Mouse (Mus musculus) hematopoietic stem cell, adult 5-6 weeks (primary cell): ENCODE measurements around the gene Kdm2a. TPM values are rescaled to one million over a fixed set of nuclear protein-coding genes. Genes with fewer than 3 reads are reported as not detected.

Experiments used
- ATAC-seq, 2 experiments: fragments of 125-278 bp in 1 of 2; replicated peaks in 1 of 2; 2 replicates each; pipeline ENCODE4 v1.8.0; 2016 to 2017; ENCODE audit warnings: inconsistent platforms in 2 of 2, mild to moderate bottlenecking in 2 of 2, moderate number of reproducible peaks in 2 of 2, low read depth in 1 of 2, moderate TSS enrichment in 1 of 2; ENCODE audit not compliant: low FRiP score in 2 of 2, poor library complexity in 2 of 2, severe bottlenecking in 2 of 2, insufficient read depth in 1 of 2, low TSS enrichment in 1 of 2
- total RNA-seq: library from RNA; stranded (forward); fragments of 172-1452, 232-1000 nt; gene quantifications from 2 replicates; pipeline ENCODE4 v1.2.3, GENCODE M21; 2017

The Kdm2a gene
- total RNA-seq, 1 experiment from 2014 or later = 95.0 TPM

DNA sequence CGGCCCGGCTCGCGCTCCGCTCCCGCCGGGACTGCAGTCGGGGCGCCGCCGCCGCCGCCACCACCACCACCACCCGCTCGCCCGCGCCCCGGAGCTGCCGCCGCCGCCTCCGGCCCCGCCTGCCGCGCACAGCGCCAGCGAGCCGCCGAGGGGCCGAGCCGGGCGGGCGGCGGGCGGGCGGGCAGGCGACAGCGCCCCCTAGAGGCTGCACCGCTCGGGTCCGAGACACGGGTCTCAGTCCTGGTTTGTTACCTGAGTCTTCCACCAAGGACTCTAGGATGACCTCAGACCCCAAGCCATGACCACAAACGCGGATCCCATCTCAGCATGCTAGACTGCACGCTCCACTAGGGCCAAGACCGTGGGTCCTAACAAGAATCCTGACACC lies 91.9 kb downstream of the Kdm2a start, which contains the start of gene Grk2:
TSS of gene Grk2 (minus strand) at position 33 of the 388 bp plus-strand sequence.
- ATAC-seq = 0 out of 4 replicates have a peak, but pooled peaks of 1 of the 2 experiments have one; percentile 29

DNA sequence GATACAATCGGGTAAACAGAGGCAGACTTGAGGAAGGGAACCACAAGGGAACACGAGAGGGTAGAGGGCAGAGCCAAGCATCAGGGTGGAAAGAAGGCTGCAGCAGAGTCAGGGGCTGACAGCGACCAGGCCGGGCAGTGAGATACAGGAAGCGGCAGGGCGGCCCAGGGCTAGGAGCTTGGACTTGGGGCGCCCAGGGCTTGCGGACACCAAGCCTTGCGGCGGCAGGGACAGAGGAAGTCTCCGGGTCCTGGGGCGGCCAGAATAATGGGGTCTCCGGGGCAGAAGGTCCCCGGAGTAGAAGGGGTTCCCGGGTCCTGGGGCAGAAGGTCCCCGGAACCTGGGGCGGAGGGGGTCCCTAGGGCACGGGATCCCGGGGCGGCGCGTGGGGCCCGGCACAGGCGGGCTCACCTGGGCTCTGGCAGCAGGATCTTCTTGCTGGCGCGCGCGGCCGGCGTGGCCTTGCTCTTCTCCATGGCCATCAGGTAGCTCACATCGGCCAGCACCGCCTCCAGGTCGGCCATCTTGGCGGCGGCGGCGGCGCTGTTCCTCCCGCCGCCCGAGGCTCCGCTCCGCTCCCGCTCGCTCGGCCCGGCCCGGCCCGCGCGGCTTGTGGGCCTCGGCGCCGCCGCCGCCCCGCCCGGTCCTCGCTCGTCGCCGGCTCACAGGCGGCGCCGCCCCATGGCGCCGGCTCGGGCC lies 92.4 kb downstream of the Kdm2a start:
- no peak for ATAC-seq

DNA sequence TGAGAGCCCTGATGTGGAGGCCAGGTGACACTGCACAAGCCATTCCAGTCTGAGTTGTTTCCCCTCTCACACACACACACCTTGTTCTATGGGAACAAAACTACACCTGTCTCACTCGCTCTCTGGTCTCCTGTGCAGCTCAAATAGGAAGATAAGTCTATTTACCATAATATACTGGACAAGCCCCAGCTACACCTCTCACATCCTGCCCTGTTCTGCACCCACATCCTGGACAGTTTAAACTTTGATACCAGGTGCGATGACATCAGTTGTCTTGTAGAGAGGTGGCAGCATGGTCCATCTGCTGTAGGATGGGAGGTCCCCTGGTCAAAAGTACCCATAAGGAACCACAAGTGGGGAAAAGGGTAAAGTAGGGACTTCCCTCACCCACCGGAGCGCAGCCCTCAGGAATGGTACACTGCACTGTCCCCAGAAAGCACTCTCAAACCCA lies 93.2 kb downstream of the Kdm2a start:
- ATAC-seq = no peak

DNA sequence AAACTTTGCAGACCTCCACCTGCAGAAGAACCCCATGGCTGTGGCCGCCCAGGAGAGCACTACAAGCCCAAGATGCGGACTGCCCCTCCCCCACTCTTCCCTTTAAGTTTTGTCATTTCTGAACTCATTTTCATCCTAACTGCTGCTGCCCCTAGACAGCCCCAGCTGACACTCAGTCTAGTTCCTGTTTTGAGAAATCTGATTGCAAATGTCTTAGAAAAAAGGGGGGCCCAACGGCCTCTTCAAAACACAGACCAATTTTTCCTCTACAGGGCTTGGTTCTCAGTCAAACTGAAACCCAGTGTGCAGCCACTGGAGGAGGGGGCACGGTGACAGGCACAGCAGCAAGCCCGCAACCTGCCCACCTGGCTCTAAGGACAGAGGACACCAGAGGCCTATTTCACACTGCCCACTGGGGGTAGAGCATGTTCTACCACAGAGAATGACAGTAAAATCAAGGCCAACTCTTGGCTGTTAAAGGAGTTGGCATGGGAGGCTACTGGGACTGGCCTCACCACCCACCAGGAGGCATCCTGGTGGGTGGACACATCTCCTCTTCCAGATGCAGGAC lies 93.7 kb downstream of the Kdm2a start:
- ATAC-seq = no peak

DNA sequence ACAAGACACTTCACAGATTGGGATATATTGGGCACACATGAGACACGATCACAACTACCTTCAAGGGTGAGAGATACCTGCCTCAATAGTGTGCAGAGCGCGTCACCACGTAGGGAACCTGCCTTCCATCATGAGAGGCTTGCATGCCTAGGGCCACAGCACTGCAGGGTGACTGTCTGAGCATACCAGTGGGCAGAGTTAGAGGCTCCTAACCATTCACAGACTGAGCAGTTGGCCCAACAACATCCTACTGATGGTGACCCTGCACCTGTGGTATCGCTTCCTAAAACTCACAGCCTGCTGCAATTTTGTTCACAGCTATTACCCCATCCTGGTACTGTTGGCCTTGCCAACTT lies 94.5 kb downstream of the Kdm2a start:
- no peak for ATAC-seq

DNA sequence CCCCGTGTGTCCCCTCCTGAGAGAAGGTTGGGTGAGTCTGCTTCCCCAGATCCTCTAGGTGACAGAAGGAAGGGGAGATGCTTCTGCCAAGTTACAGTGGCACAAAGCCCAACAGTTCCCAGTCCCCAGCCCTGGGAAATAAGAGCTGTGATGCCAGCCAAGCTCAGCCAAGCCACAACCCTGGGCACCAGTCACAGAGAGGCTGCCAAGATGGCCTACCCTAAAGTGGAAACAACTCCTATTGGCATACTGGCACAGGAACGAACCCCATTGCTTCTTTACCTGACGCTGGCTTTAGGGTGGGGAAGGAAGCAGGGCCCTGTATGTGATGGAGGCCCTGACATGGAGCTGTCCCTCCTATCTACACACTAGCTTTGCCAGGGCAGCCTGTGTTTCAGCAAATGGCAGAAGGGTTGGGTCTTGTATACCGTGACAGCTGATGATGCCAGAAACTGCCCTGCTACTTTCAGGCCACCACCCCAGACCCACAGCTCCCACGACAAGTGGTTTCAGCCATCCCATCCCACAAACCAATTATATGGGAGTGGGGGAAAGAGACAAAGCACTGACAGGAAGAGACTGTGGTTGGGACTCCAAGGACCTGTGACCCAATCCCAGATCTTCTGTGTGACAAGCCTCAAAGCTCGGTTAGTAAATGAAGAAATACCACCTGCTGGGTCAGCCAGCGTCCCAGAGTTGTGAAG lies 95.0 kb downstream of the Kdm2a start:
- ATAC-seq = no peak

DNA sequence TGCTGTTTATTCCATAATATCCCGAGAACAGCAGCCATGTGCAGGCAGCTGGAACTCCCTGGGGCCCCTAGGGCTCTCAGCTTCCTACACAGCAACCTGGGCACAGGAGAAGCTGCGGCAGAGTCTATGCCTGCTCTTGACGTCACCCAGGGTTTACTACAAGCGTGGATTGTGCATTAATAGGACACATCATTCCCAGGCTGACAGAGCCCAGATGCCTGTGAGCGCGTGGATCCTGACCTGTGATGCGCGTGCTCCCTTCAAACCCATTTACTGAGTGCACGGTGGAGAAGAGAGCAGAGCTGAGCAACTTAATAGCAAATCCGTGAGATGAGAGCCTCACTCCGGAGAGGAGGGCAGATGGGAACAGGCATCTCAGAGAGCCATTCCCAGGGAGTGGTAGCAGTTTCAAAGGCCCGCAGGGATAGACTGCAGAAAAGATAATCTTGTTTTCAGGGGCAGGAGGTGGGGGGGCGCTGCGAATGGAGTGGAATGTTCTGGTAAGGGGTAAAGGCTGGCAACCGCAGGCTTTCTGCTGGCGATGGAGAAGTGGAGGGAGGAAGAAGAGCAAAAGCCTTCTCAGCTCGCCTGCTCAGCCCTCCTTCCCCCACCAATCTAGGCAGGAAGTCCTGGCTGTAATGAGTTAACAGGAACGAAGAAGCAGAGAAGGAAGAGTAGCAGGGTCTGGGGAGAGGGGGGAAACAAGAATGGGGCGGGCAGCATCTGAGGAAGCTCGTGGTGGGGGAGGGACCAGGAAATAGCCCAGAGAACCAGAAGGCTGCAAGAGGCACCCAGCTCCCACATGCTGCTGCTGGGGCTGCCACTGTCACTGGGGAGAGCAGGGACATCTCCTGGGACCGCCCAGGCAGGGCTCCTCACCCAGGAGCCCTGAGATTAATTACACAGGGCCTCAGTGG lies 96.1 kb downstream of the Kdm2a start:
- peak; percentile 40 to 60 for ATAC-seq

DNA sequence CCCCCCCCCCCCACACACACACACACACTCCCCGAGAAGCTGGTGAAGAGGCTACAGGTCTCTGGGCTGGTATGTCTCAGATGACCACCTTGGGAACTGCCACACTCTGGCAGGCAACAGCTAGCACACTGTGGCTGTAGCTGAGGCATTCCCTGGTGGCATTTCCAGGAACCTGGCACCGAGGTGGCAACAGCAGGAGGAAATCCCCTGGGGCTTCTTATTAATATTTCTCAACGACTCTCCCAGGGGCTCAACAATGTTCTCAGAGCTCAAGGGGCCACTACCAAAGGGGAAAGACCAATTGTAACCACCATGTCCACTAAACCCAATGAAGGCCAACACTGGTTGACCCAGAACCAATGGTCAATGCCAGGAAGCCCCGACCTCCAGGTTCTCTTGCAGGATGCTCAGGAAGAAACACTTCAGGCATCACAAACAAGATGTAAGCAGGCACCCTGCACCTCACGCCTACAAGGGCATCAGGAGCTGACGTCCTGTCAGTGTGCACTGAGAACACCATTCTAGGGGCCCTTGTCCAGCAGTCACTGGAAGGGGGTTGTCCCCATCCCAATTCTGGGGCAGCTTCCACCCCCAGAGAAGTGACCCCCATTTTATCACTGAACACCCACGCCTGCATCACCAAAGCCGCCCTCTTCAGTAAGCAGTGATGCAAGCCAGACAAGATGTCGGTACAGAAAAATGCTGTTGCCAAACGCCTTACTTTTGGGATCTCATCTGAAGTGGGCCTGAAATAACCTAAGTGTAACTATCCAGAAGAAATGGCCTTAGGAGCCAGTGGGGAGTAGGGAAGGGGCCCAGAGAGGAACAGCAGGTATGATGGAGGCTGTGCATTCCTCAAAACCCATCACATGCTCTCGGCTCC lies 97.0 kb downstream of the Kdm2a start:
- ATAC-seq = no peak

DNA sequence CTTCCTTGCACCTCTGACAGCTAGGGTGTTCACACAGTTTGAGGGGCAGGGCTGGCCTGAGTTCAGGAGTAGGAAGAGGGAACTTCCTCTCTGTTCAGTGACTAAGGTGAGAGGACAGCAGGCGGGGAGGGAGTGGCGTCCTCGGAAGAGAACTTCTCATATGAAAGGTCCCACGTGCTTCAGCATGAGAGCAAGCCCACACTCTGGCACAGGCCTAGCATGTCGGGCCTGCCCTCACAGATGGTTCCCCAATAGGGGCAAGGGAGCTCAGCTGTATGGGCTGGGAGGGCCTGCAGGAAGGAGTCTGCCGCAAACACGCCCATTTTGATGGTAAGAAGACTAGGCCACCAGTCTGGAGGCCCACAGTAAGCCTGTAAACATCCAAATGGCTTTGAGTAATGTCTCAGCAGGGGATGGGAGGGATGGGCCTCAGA lies 97.8 kb downstream of the Kdm2a start:
- peak; percentile 81 to 82 for ATAC-seq

DNA sequence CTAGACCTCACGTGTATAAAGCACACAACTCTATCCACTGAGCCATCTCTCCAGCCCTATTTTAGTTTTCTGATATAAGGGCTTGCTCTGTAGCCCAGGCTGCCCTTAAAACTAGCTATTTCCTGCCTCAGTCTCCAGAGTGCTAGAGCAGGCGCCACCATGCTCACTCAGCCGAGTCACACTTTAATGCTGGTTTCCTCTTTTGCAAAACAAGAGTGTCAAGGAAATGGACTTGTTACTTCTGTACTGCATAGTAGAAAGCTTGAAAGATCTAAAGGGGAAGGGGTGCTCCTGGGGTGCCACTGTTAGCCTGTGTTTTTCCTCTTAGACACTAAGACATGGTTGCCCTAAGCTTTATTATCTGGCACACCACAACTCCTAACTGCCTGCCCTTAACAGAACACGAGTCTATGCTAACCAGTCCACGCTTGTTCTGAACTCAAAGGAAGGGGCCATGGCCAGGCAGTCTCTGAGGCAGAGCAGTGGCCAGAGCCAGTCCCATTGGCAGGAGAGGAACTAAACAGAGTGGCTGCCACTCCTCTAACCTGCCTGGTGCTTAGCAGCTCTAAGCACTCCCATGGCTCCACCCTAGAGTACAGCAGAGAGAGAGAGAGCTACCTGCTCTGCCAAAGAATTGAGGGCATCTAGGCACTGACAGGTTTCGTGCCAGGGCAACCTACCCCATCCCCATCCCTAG lies 98.4 kb downstream of the Kdm2a start:
- peak; percentile 14 to 23; a peak in 3 of 4 replicates for ATAC-seq

DNA sequence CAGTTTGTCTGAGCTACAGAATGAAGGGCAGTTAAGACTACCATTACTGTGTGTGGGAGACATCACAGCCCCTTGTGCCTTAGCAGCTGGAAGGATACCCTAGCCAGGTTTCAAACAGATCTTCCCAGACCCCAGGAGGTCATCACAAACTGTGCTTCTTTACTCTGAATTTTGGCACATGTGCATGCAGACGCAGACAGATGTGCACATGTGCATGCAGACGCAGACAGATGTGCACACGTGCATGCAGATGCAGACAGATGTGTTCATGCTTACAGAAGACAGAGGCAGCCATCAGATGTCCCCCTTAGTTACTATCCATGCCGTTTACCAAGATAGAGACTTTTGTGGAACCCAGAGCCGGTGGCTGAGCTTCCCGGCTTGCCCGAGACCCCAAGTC lies 99.0 kb downstream of the Kdm2a start:
- no peak for ATAC-seq

DNA sequence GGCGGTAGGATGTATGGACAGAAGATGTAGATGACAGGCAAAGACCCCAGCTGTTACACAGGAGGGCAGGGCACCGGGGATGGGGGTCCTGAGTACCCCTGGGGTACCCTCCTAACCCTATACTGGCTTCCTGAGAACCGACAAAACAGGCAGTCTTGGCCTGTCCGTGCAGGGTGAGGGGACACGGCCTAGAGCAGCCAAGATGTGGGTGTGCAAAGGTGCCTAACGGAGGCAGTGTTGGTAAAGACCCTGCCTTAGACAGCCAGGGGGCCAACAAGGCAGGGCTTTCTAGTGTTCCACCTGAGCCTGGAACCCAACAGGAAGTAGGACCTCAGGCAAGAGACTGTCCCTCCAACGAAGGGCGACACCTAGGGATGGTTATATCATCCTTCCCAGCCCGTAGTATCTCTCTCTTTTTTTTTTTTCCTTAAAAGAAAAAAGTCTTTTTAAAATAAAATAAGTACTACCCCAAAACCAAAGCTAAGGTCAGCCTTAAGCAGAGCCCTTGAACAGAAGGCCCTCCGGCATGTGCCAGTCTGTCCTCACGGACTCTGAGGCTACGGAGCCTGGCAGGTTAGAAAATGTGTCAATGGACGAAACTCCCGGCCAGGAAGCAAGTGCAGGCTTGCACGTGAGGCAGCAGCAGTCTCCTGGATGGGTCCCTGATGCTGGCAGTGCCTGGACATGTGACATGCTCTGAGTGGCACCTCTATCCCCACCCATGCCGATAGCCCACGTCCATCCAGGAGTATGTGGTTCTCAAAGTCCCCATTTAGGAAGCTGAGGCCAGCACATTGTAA lies 99.6 kb downstream of the Kdm2a start:
- no peak for ATAC-seq

DNA sequence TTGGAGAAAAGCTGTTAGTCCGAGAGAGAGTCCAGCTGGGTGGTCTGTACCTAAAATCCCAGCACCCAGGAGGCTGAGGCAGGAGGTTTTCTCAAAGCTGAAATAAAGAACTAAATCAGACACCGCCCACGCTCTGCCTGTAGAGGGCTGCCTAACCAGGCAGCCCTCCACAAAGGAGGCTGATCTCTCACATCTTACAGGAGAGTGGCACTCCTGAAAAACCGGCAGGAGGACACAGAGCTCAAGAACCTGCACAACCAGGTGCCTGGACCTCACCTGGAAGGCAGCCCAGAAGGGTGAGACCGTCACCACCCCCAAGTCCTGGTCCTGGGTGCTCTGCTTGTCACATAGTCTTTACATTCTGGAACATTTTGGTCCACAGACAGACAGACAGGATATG lies 100.2 kb downstream of the Kdm2a start:
- no peak for ATAC-seq

DNA sequence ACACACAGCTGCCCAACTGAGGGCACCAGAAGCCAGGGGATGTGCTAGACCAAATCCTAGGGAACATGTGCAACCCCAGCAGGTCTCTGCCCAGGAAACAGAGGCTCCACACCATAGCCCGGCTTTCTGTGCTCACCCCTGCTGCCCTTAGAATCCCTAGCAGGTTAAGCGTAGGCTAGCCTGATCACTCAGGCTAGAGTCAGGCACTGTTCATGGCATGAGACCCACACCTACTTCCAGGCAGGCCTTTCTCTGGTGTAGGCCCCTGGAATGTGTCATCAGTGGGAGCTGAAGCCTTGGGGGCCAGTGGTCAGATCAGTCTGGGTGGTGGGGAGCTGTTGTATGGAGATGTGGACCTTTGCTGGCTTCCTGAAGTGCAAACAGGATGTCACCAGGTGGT lies 101.5 kb downstream of the Kdm2a start:
- no peak for ATAC-seq

DNA sequence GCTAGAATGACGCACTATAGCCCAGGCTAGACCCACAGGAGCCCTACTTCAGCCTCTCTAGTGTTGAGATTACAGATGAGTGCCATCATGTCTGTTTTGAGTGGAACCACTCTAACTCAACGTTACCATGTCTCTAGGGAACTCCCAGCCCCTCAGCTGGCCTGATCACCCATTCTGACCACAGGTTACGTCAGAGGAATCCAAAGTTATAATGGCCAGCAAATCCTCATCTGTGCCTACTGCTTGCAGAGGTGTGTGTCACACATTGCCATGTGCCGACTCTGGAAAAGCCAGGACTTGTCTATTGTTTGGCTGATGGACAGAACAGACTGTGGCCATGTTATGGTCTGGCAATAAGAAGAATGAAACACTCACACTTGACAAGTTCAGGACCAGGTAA lies 102.7 kb downstream of the Kdm2a start:
- no peak for ATAC-seq
